Mouse (Mus musculus) 3T3-L1 (cell line): Measurements from ENCODE around the gene Srrd.

ENCODE experiments used
- DNase-seq: peaks from one replicate; pipeline ENCODE4 v3.0.0-alpha.2; 2015; ENCODE audit warnings: low read depth, low spot score

The Srrd gene

GRCm38 (mm10) chr5:112342463-112343204 lies at the start of gene Srrd, which contains the start of gene Hps4:
Srrd (minus strand) TSS chr5:112343040.
Hps4 (plus strand) TSS chr5:112343083.
- peak; percentile 66 for DNase-seq

- DNase-seq = no peak
These were observed 49.0 kb upstream of the Srrd start for GRCm38 (mm10) chr5:112391676-112392323.

GRCm38 (mm10) chr5:112391002-112391401 lies 48.2 kb upstream of the Srrd start:
- DNase-seq = no peak

- no peak for DNase-seq
These were observed 46.5 kb upstream of the Srrd start for GRCm38 (mm10) chr5:112389352-112389751.

- DNase-seq = no peak
These were observed 43.1 kb upstream of the Srrd start for GRCm38 (mm10) chr5:112385973-112386372.

GRCm38 (mm10) chr5:112384805-112385472 lies 42.1 kb upstream of the Srrd start:
- no peak for DNase-seq

GRCm38 (mm10) chr5:112382641-112383330 lies 39.9 kb upstream of the Srrd start:
- DNase-seq = no peak

GRCm38 (mm10) chr5:112382042-112382441 lies 39.2 kb upstream of the Srrd start:
- DNase-seq = no peak

GRCm38 (mm10) chr5:112381154-112381553 lies 38.3 kb upstream of the Srrd start:
- DNase-seq = no peak

- DNase-seq = peak; percentile 11
These were observed 35.9 kb upstream of the Srrd start for GRCm38 (mm10) chr5:112378716-112379115.

- DNase-seq = no peak
These were observed 34.5 kb upstream of the Srrd start for GRCm38 (mm10) chr5:112377380-112377779.

GRCm38 (mm10) chr5:112376111-112376510 lies 33.3 kb upstream of the Srrd start:
- DNase-seq = no peak

- DNase-seq = no peak
These were observed 29.1 kb upstream of the Srrd start for GRCm38 (mm10) chr5:112371933-112372332.

- DNase-seq = no peak
These were observed 27.5 kb upstream of the Srrd start for GRCm38 (mm10) chr5:112370236-112370813.

GRCm38 (mm10) chr5:112369326-112369725 lies 26.5 kb upstream of the Srrd start:
- no peak for DNase-seq

GRCm38 (mm10) chr5:112368666-112369065 lies 25.8 kb upstream of the Srrd start:
- no peak for DNase-seq

GRCm38 (mm10) chr5:112367929-112368328 lies 25.1 kb upstream of the Srrd start:
- DNase-seq = peak; percentile 90

GRCm38 (mm10) chr5:112367338-112367737 lies 24.5 kb upstream of the Srrd start:
- DNase-seq = peak; percentile 21

- DNase-seq = no peak
These were observed 24.0 kb upstream of the Srrd start for GRCm38 (mm10) chr5:112366879-112367278.

- no peak for DNase-seq
These were observed 21.5 kb upstream of the Srrd start for GRCm38 (mm10) chr5:112364184-112364797.

- no peak for DNase-seq
These were observed 17.2 kb upstream of the Srrd start for GRCm38 (mm10) chr5:112360077-112360476.
